Mouse (Mus musculus) bone marrow macrophage, adult 2 months (primary cell): ENCODE results near the gene Zfp580. TPM values are rescaled to one million over a fixed set of nuclear protein-coding genes. Genes with fewer than 3 reads are reported as not detected.

Source experiments
- H3K27ac ChIP-seq: 2 replicates; pipeline ENCODE4 v1.5.1; 2012; ENCODE audit warnings: low read depth, low read length; ENCODE audit not compliant: insufficient read depth
- H3K4me1 ChIP-seq: 2 replicates; pipeline ENCODE4 v1.6.1; 2012; ENCODE audit warnings: low read length; ENCODE audit not compliant: control insufficient read depth, insufficient read depth
- H3K4me3 ChIP-seq: 2 replicates; pipeline ENCODE4 v1.5.1; 2012; ENCODE audit warnings: mild to moderate bottlenecking, low read length, moderate library complexity; ENCODE audit not compliant: insufficient read depth
- CTCF ChIP-seq: IDR thresholded peaks from 2 replicates; pipeline ENCODE4 v1.5.1; 2012; ENCODE audit warnings: low read depth, mild to moderate bottlenecking, low read length, moderate library complexity
- POLR2A ChIP-seq: IDR thresholded peaks from 2 replicates; pipeline ENCODE4 v1.6.1; 2012; ENCODE audit warnings: mild to moderate bottlenecking, low read depth, low read length, borderline replicate concordance
- polyA plus RNA-seq: library from polyadenylated mRNA; stranded (reverse); fragments of >200 nt; gene quantifications from 2 replicates; pipeline ENCODE4 v1.2.4, GENCODE M21; 2012; ENCODE audit not compliant: missing spikeins, insufficient read depth, insufficient read length

Zfp580 gene
- polyA plus RNA-seq, 1 experiment: 7.7 TPM

GRCm38 (mm10) chr7:5053456-5054179 is 2.3 kb downstream of the Zfp580 start:
- TF ChIP-seq POLR2A (no peak), CTCF (no peak)
- Histone ChIP-seq H3K4me3 (peak overlapping the region; percentile 69), H3K27ac (no peak overlapping the region), H3K4me1 (peaks cover 29% of the 10 kb centered on the region)

DNA sequence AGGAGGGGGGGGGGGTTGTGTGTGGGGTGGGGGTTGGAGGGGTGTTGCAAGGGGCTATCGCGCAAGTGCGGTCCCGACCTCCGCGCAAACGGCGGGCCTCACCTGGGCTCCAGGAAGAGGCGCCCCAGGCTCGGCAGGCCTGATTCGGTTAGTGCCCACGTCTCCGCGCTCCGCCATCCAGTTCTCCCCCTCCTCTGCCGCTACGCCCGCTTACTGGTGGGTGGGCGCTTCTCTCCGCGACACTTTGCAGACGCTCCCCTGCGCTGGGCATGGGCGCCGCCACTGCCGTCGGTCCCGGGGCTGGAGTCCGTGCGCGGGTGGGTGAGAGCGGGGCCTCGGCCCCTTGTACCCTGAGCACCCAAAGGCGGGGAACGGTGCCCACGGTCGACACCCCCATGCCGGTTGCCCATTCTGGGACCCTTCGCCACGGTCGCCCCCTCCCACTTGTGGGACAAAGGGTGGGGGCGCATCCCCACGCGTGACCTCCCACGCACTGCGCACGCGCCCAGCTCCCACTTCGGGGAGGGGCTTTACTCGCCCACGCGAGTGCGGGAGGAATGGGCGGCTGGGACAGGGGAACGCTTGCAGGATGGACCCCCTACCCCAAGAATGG is 5.4 kb downstream of the Zfp580 start:
- Histone ChIP-seq H3K4me1 (peaks cover 38% of the 10 kb centered on the region), H3K4me3 (no peak overlapping the region; the same call in 1 of the 2 replicates)

GRCm38 (mm10) chr7:5057381-5057780 is 6.0 kb downstream of the Zfp580 start:
- TF ChIP-seq POLR2A (no peak), CTCF (no peak)

More for the DNA sequence above, 5.4 kb downstream of the Zfp580 start:
- no peak for TF ChIP-seq POLR2A
- no peak for TF ChIP-seq CTCF
- no peak overlapping the region for H3K27ac ChIP-seq

GRCm38 (mm10) chr7:5057804-5058203 is 6.5 kb downstream of the Zfp580 start:
- H3K4me1 ChIP-seq: peaks cover 38% of the 10 kb centered on the region
- TF ChIP-seq CTCF (peak; percentile 8; the same call in 1 of the 2 replicates), POLR2A (no peak)
- H3K27ac ChIP-seq: peak overlapping the region; percentile 91
- H3K4me3 ChIP-seq: no peak overlapping the region

More at GRCm38 (mm10) chr7:5057381-5057780, 6.0 kb downstream of the Zfp580 start:
- H3K4me1 ChIP-seq: peaks cover 38% of the 10 kb centered on the region
- no peak overlapping the region for H3K4me3 ChIP-seq
- H3K27ac ChIP-seq: peak overlapping the region; percentile 91

- no peak overlapping the region for H3K4me3 ChIP-seq
- H3K4me1 ChIP-seq: peaks cover 31% of the 10 kb centered on the region
- TF ChIP-seq POLR2A: no peak
- TF ChIP-seq CTCF: no peak
- peak overlapping the region; percentile 91 for H3K27ac ChIP-seq
Measured at GRCm38 (mm10) chr7:5058631-5059030, 7.3 kb downstream of the Zfp580 start.

- H3K4me3 ChIP-seq: no peak overlapping the region
- TF ChIP-seq POLR2A (no peak), CTCF (no peak)
- peaks cover 34% of the 10 kb centered on the region for H3K4me1 ChIP-seq
- no peak overlapping the region for H3K27ac ChIP-seq
Measured at GRCm38 (mm10) chr7:5059421-5059820, 8.1 kb downstream of the Zfp580 start.

DNA sequence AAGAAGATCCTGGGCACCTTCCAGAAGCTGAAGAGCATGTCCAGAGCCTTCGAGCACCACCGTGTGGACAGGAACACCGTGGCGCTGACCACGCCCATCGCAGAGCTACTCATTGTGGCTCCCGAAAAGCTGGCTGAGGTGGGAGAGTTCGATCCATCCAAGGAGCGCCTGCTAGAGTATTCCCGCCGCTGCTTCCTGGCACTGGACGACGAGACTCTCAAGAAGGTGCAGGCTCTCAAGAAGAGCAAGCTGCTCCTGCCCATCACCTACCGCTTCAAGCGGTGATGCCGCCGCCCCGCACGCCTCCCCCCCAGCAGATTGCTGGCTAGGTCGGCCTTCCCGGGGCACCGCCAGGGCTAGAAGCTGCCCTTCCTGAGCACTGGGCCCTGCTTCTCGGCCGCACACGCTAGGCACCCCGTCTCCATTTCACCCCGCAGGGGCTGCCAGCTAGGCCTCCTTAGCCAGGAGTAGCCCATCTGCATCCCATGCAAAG is 8.9 kb downstream of the Zfp580 start:
- Histone ChIP-seq H3K4me1 (peaks cover 40% of the 10 kb centered on the region), H3K4me3 (peak overlapping the region; percentile 92), H3K27ac (peak overlapping the region; percentile 92)
- TF ChIP-seq POLR2A (no peak), CTCF (0 out of 2 replicates have a peak, but pooled peaks have one; percentile 20)

- H3K4me1 ChIP-seq: peaks cover 48% of the 10 kb centered on the region
- TF ChIP-seq CTCF: peak; percentile 39; the same call in 1 of the 2 replicates
- TF ChIP-seq POLR2A: peak; percentile 13; the same call in 1 of the 2 replicates
Measured at GRCm38 (mm10) chr7:5060944-5061773, 9.8 kb downstream of the Zfp580 start.

DNA sequence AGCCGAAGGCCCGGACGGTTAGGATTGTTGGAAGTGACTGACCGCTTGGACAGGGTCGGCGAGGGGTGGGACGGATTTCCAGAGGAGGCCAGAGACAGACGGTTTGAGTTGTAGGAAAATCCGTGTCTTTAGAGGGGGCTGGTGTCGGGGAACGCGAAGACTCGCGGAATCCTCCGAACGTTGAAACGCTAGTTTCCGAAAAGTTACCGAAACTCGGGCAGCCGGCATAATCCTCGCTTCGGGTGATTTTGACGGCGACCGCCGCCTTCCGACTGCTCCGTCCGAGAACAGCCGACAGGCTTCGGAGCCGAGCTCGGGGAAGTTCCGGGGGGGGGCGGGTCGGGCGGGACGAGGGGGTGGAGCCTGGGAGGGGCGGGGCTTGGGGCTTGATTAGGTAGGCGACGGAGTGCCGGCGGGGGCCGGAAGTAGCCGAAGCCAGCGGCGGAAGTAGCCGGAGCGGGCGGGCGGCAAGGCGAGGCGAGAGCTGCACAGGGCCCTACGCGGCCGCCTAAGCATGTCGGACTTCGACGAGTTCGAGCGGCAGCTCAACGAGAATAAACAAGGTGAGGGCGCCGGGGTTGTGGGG is 10.5 kb downstream of the Zfp580 start, which contains the start of gene U2af2:
U2af2 (plus strand) TSS at position 370 of the 586 bp plus-strand sequence.
- H3K4me1 ChIP-seq: peaks cover 47% of the 10 kb centered on the region
- peak within 1 kb of the TSS; percentile 92 for H3K4me3 ChIP-seq
- H3K27ac ChIP-seq: peak within 1 kb of the TSS; percentile 98
- no peak for TF ChIP-seq CTCF
- TF ChIP-seq POLR2A: no peak

More at GRCm38 (mm10) chr7:5060944-5061773, 9.8 kb downstream of the Zfp580 start:
- peak overlapping the region; percentile 98 for H3K27ac ChIP-seq
- peak overlapping the region; percentile 92 for H3K4me3 ChIP-seq
